Mouse (Mus musculus): ENCODE results near the gene Slc9a8. TPM values are rescaled to one million over a fixed set of nuclear protein-coding genes. Genes with fewer than 3 reads are reported as not detected.
"Not testable (repeated sequence)": the region's sequence is repeated elsewhere in the genome, so short reads cannot be mapped to it uniquely, and the experiment has no call there.

The Slc9a8 gene
- total RNA-seq (2017), result 19.3 and 29.1 TPM in 2 replicates

- peak; percentile 81 for ATAC-seq (replicated peaks; ENCODE audit: low read depth, poor library complexity, severe bottlenecking)
Observed at GRCm38 (mm10) chr2:167421330-167422149, at the start of gene Slc9a8. Gene Slc9a8, plus strand, starts transcription at chr2:167421712.

GRCm38 (mm10) chr2:167373266-167373665, 48.2 kb upstream of the Slc9a8 start:
- no peak for ATAC-seq (replicated peaks; ENCODE audit: low read depth, poor library complexity, severe bottlenecking)

DNA sequence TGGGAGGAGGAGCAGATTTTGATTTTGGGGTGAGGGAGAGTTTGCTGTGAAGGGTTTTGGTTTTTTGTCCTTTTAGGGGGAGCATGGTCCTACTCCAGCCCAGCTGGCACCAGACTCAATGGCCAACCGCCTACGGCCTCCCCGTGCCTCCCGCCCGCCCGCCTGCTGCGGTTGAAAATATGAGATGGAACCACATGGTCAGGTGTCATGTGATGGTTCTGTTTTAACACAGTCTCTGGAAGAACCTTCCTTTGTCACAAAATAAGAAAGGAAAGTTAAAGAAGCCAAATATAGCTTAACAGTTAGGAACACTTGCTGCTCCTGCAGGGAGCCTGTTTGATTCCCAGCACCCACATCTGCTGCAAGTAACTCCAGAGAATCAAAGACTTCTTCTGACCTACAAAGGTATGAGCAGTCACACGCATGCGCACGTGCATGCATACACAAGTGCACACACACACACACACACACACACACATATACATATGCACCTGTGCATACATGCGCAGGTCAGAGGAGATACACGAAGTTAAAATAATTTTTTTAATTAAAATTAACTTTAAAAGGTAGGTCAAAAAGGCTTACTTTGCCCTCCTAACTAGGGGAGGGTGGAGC, 47.2 kb upstream of the Slc9a8 start:
- ATAC-seq (replicated peaks; ENCODE audit: low read depth, poor library complexity, severe bottlenecking), result no peak

GRCm38 (mm10) chr2:167375135-167375534, 46.4 kb upstream of the Slc9a8 start:
- ATAC-seq (replicated peaks; ENCODE audit: low read depth, poor library complexity, severe bottlenecking), result peak; percentile 78

GRCm38 (mm10) chr2:167375688-167376087, 45.8 kb upstream of the Slc9a8 start:
- ATAC-seq (replicated peaks; ENCODE audit: low read depth, poor library complexity, severe bottlenecking), result no peak

- no peak for ATAC-seq (replicated peaks; ENCODE audit: low read depth, poor library complexity, severe bottlenecking)
Observed at GRCm38 (mm10) chr2:167376160-167376564, 45.4 kb upstream of the Slc9a8 start.

DNA sequence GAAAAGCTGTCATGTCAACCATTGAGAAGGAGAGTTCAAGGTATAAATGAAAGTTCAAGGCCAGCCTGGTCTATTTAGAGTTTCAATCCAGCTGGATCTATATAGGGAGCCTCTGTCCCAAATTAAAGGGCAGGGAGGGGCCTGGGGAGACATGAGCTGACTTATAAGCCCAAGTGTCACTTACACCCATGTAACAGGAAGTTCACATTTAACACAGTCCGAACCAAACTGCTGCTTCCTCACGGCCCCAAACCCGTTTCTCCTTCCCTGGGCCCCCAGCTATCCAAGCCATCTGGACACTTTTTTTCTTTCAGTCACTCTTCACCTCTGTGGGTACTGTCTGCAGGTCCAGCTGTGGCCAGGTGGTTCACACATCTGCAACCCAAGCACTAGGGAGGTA, 43.8 kb upstream of the Slc9a8 start:
- 0 out of 2 replicates have a peak, but pooled peaks have one; percentile 12 for ATAC-seq (replicated peaks; ENCODE audit: low read depth, poor library complexity, severe bottlenecking)

GRCm38 (mm10) chr2:167378972-167379371, 42.5 kb upstream of the Slc9a8 start:
- ATAC-seq (replicated peaks; ENCODE audit: low read depth, poor library complexity, severe bottlenecking), result no peak

GRCm38 (mm10) chr2:167380615-167381285, 40.8 kb upstream of the Slc9a8 start:
- no peak for ATAC-seq (replicated peaks; ENCODE audit: low read depth, poor library complexity, severe bottlenecking)

GRCm38 (mm10) chr2:167381596-167381995, 39.9 kb upstream of the Slc9a8 start:
- peak; percentile 67 for ATAC-seq (replicated peaks; ENCODE audit: low read depth, poor library complexity, severe bottlenecking)

DNA sequence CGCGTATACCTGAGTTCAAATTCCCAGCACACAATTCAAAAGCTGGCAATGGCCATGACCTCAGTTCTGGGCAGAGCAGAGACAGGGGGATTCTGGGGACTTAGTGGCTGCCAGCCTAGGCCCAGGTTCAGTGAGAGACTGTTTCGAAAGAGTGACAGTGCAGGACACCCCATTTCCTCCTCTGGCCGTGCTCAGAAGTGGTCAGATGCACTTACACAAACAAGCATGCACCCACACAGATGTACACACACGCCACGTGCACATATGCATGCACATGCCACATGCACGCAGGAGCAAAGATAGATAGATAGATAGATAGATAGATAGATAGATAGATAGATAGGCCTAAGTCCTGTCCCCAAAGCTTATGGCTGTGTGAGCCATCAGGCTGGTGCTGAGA, 39.1 kb upstream of the Slc9a8 start:
- ATAC-seq (replicated peaks; ENCODE audit: low read depth, poor library complexity, severe bottlenecking), result no peak

DNA sequence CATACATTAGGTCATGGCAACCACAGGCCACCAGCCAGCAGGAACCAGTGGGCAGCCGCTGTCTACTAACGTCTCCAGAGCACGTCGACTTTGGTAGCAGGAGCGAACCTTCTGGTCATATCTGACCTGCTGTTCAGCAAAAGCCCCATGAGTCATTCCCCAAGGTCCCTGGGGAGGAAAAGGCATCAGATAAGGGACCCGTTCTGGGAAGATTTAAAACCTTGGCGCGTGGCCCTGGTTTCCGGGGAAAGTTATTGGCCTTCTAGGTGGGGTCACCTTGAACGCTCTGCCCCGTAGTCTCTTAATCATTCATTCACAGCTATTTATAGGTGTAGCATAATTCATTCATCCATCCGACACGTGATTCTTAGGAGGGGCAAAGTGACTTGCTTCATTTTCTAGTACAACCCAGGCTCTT, 37.8 kb upstream of the Slc9a8 start:
- peak; percentile 58 for ATAC-seq (replicated peaks; ENCODE audit: low read depth, poor library complexity, severe bottlenecking)

GRCm38 (mm10) chr2:167386456-167386855, 35.1 kb upstream of the Slc9a8 start:
- ATAC-seq (replicated peaks; ENCODE audit: low read depth, poor library complexity, severe bottlenecking), result no peak

DNA sequence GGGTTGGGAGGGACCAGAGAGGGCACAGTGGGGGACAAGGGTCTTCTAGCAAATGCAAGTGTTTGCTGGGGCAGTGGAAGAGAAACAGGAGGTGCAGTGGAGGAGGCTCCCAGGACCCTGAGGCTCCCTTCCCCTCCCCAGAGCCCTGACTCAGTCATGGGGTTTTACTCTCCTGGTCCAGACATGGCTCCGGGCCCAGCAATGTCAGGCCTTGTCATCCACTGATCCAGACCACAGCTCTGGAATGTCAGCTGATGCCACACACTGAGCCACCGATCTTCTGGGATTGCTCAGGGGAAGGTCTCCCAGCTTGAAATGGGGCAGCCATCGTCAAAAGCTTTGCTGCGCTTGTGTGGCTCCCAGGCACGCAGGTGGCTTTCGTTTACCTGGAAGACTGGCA, 34.5 kb upstream of the Slc9a8 start:
- no peak for ATAC-seq (replicated peaks; ENCODE audit: low read depth, poor library complexity, severe bottlenecking)

GRCm38 (mm10) chr2:167394426-167394825, 27.1 kb upstream of the Slc9a8 start:
- peak; percentile 72 for ATAC-seq (replicated peaks; ENCODE audit: low read depth, poor library complexity, severe bottlenecking)

- not testable (repeated sequence) for ATAC-seq (replicated peaks; ENCODE audit: low read depth, poor library complexity, severe bottlenecking)
Observed at GRCm38 (mm10) chr2:167396420-167396819, 25.1 kb upstream of the Slc9a8 start.

DNA sequence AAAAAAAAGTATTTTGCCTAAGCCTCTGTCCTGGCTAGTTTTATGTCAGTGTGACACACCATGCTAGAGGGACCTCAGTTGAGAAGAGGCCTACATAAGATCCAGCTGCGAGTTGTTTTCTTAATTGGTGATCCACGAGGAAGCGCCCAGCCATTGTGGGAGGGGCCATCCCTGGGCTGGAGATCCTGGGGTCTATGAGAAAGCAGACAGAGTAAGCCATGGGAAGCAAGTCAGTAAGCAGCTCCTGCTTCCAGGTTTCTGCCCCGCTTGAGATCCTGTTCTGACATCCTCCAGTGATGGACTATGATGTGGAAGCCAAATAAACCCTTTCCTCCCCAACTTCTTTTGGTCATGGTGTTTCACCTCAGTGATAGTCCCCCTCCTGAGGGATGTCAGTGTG, 22.5 kb upstream of the Slc9a8 start:
- ATAC-seq (replicated peaks; ENCODE audit: low read depth, poor library complexity, severe bottlenecking), result no peak

- ATAC-seq (replicated peaks; ENCODE audit: low read depth, poor library complexity, severe bottlenecking), result no peak
Observed at GRCm38 (mm10) chr2:167399646-167400045, 21.9 kb upstream of the Slc9a8 start.

DNA sequence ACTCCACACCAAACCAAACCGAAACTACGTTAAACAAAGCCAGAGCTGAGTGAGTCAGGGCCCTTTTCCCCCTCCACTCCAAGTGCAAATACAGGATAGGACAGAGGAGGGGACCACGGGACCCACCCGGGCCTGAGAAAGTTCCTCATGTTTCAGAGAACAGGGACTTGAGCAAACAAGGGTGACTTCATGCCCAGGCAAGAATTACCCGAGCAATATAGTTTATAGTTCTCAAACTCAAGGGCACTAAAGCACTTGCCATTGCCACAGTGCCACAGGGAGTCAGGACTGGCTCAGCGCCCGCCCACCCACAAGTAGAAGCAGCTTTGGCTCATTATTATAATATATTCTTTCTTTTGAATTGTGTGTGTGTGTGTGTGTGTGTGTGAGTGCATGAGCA, 18.4 kb upstream of the Slc9a8 start:
- no peak for ATAC-seq (replicated peaks; ENCODE audit: low read depth, poor library complexity, severe bottlenecking)

- ATAC-seq (replicated peaks; ENCODE audit: low read depth, poor library complexity, severe bottlenecking), result no peak
Observed at GRCm38 (mm10) chr2:167405101-167405880, 16.2 kb upstream of the Slc9a8 start.
